27 mouse cellular contexts compared by ENCODE assay signal in the genomic region with DNA sequence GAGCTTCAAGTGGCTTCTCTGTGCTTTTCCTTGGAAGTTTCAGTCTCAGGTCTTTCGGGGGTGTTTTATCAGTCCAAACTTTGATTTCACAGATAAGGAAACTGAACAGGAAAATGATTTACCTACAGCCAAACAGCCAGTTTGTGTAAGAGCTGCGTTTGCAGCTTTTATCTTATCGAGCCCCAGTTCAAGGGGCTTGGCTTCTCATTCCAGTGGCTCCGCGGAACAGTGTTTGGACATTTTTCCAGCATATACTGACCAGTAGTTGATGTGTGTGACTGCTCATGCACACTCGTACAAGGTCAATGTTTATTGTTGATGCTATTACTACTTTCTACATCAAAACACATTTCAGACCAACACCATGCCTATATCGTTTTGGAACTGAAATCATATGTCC. TPM values are rescaled to one million over a fixed set of nuclear protein-coding genes. Genes with fewer than 3 reads are reported as not detected.
A peak's percentile ranks its signal among the peaks of the same experiment; 100 is the strongest.
DNase-seq lines count a peak whose midpoint lies in the region; ATAC-seq and TF ChIP-seq lines count a peak whose summit lies in the region.
"Had no signal": no experiment of that assay in that cellular context is flagged by ENCODE, and none has a peak within 500 bp of the region (broad histone marks: within the 10 kb centered on the region; RNA-seq: fewer than 3 reads in every experiment).

No protein-coding gene starts in this region.

- peak overlapping the region; percentile 26 for H3K4me3 ChIP-seq in heart, embryonic 13.5 days
- H3K4me3 ChIP-seq in liver, postnatal 0 days (ENCODE audit: low read depth, low read length): no peak overlapping the region
- H3K4me3 ChIP-seq in liver, embryonic 12.5 days: no peak overlapping the region
- no peak overlapping the region for H3K4me3 ChIP-seq in intestine, embryonic 14.5 days (ENCODE audit: low read depth, low read length)
- no peak overlapping the region for H3K4me3 ChIP-seq in intestine, embryonic 16.5 days (ENCODE audit: low read length)
- H3K4me3 ChIP-seq in forebrain, embryonic 10.5 days: no peak overlapping the region
- H3K4me3 ChIP-seq: hindbrain, embryonic 12.5 days; kidney, embryonic 15.5 days; liver, embryonic 13.5 days; midbrain, embryonic 13.5 days; neural tube, embryonic 13.5 days had no signal

- no peak for ATAC-seq in heart, embryonic 13.5 days (ENCODE audit: extremely low read depth, insufficient number of reproducible peaks, low FRiP score, low TSS enrichment)
- ATAC-seq in liver, postnatal 0 days: no peak
- no peak for ATAC-seq in liver, embryonic 12.5 days
- no peak for ATAC-seq in intestine, embryonic 14.5 days (replicated peaks; ENCODE audit: low FRiP score, low TSS enrichment, low read depth)
- ATAC-seq in intestine, embryonic 16.5 days: peak; percentile 72
- ATAC-seq: CD4-positive, CD25-positive, alpha-beta regulatory T cell, adult 4 months; forebrain, embryonic 14.5 days; hindbrain, postnatal 0 days; midbrain, embryonic 13.5 days had no signal

- no peak for DNase-seq in heart, adult 9 months (ENCODE audit: low spot score in 2 of 2)
- no peak for DNase-seq in liver, postnatal 0 days
- DNase-seq in intestine, embryonic 14.5 days (ENCODE audit: low spot score): no peak
- no peak for DNase-seq in layer of hippocampus, adult 9-11 months
- DNase-seq in forebrain, embryonic 10.5 days (ENCODE audit: extremely low spot score, low spot score): no peak
- DNase-seq: adrenal gland, postnatal 14 days; cerebellum, adult 11 months; cerebellum, adult 9-10 months; cerebellum, postnatal 36 days; gastrocnemius, postnatal 25 days; heart, adult 18-20 months; kidney, adult 18-20 months; kidney, postnatal 25 days; liver, embryonic 13.5 days; thymus, adult 2 months; thymus, postnatal 36 days had no signal

- peak overlapping the region; percentile 57 for H3K4me2 ChIP-seq in heart, embryonic 13.5 days
- H3K4me2 ChIP-seq in liver, postnatal 0 days (ENCODE audit: low read depth, low read length): peak overlapping the region; percentile 29
- H3K4me2 ChIP-seq in liver, embryonic 12.5 days: no peak overlapping the region
- H3K4me2 ChIP-seq in intestine, embryonic 14.5 days (ENCODE audit: low read length): peak overlapping the region; percentile 11; the same call in 1 of the 2 replicates
- no peak overlapping the region for H3K4me2 ChIP-seq in intestine, embryonic 16.5 days (ENCODE audit: low read depth, low read length)
- H3K4me2 ChIP-seq: hindbrain, embryonic 12.5 days; kidney, embryonic 15.5 days; liver, embryonic 13.5 days; midbrain, embryonic 13.5 days; neural tube, embryonic 13.5 days had no signal

- H3K9me3 ChIP-seq in heart, embryonic 13.5 days: no peaks in the 10 kb centered on the region
- no peaks in the 10 kb centered on the region for H3K9me3 ChIP-seq in liver, postnatal 0 days (ENCODE audit: low read length)
- H3K9me3 ChIP-seq in liver, embryonic 12.5 days (replicated peaks): no peaks in the 10 kb centered on the region
- no peaks in the 10 kb centered on the region for H3K9me3 ChIP-seq in intestine, embryonic 14.5 days (ENCODE audit: control insufficient read depth, low read length)
- H3K9me3 ChIP-seq in intestine, embryonic 16.5 days (ENCODE audit: control insufficient read depth, low read length): no peaks in the 10 kb centered on the region
- no peaks in the 10 kb centered on the region for H3K9me3 ChIP-seq in forebrain, embryonic 10.5 days
- H3K9me3 ChIP-seq: hindbrain, embryonic 12.5 days; kidney, embryonic 15.5 days; liver, embryonic 13.5 days; midbrain, embryonic 13.5 days; neural tube, embryonic 13.5 days had no signal

- H3K4me1 ChIP-seq in heart, embryonic 13.5 days: no peaks in the 10 kb centered on the region
- H3K4me1 ChIP-seq in liver, postnatal 0 days (ENCODE audit: insufficient read depth): no peaks in the 10 kb centered on the region
- peaks cover 8% of the 10 kb centered on the region; the same call in 1 of the 2 replicates for H3K4me1 ChIP-seq in liver, embryonic 12.5 days
- H3K4me1 ChIP-seq in intestine, embryonic 14.5 days (replicated peaks; ENCODE audit: control insufficient read depth, insufficient read depth, low read length): no peaks in the 10 kb centered on the region
- no peaks in the 10 kb centered on the region for H3K4me1 ChIP-seq in intestine, embryonic 16.5 days (ENCODE audit: control insufficient read depth, insufficient read depth, low read length)
- peaks cover 3% of the 10 kb centered on the region; the same call in 1 of the 2 replicates for H3K4me1 ChIP-seq in forebrain, embryonic 10.5 days
- H3K4me1 ChIP-seq: hindbrain, embryonic 12.5 days; kidney, embryonic 15.5 days; midbrain, embryonic 13.5 days; neural tube, embryonic 13.5 days had no signal

- TF ChIP-seq EP300 in liver, postnatal 0 days (IDR thresholded peaks at IDR 0.05; ENCODE audit: low read depth): no peak

- peak overlapping the region; percentile 78 for H3K27ac ChIP-seq in heart, embryonic 13.5 days (replicated peaks)
- H3K27ac ChIP-seq in liver, postnatal 0 days (ENCODE audit: low read depth): no peak overlapping the region
- H3K27ac ChIP-seq in liver, embryonic 12.5 days: no peak overlapping the region
- H3K27ac ChIP-seq in intestine, embryonic 14.5 days (ENCODE audit: low read depth): no peak overlapping the region
- no peak overlapping the region for H3K27ac ChIP-seq in intestine, embryonic 16.5 days (ENCODE audit: low read length)
- H3K27ac ChIP-seq in forebrain, embryonic 10.5 days: no peak overlapping the region
- H3K27ac ChIP-seq: hindbrain, embryonic 12.5 days; hindbrain, postnatal 0 days; kidney, embryonic 15.5 days; liver, embryonic 13.5 days; macrophage; midbrain, embryonic 13.5 days; neural tube, embryonic 13.5 days had no signal

- H3K27me3 ChIP-seq in heart, embryonic 13.5 days (replicated peaks): no peaks in the 10 kb centered on the region
- H3K27me3 ChIP-seq in liver, postnatal 0 days (ENCODE audit: insufficient read depth, low read length): no peaks in the 10 kb centered on the region
- H3K27me3 ChIP-seq in liver, embryonic 12.5 days (replicated peaks): no peaks in the 10 kb centered on the region
- no peaks in the 10 kb centered on the region for H3K27me3 ChIP-seq in intestine, embryonic 14.5 days (replicated peaks; ENCODE audit: control insufficient read depth, insufficient read depth, low read length)
- no peaks in the 10 kb centered on the region for H3K27me3 ChIP-seq in intestine, embryonic 16.5 days (replicated peaks; ENCODE audit: control insufficient read depth, insufficient read depth, low read length)
- peaks cover 4% of the 10 kb centered on the region; the same call in 1 of the 2 replicates for H3K27me3 ChIP-seq in forebrain, embryonic 10.5 days (ENCODE audit: poor library complexity, severe bottlenecking)
- H3K27me3 ChIP-seq: hindbrain, embryonic 12.5 days; liver, embryonic 13.5 days; midbrain, embryonic 13.5 days; neural tube, embryonic 13.5 days had no signal

- WGBS in heart, embryonic 13.5 days: 26% methylated on average over 7 of the region's 7 CpGs
- WGBS in liver, postnatal 0 days (ENCODE audit: insufficient replicate concordance): 57% methylated on average over 7 of the region's 7 CpGs
- 56% methylated on average over 7 of the region's 7 CpGs for WGBS in liver, embryonic 12.5 days (ENCODE audit: insufficient replicate concordance)
- 34% methylated on average over 7 of the region's 7 CpGs for WGBS in intestine, embryonic 14.5 days
- 39% methylated on average over 7 of the region's 7 CpGs for WGBS in intestine, embryonic 16.5 days
- 84% methylated on average over 7 of the region's 7 CpGs for WGBS in forebrain, embryonic 10.5 days

- TF ChIP-seq CTCF in liver, postnatal 0 days (IDR thresholded peaks at IDR 0.05; ENCODE audit: low read depth): no peak

- peak overlapping the region; percentile 50; the same call in 1 of the 2 replicates for H3K9ac ChIP-seq in heart, embryonic 13.5 days
- H3K9ac ChIP-seq in liver, postnatal 0 days (replicated peaks): no peak overlapping the region
- H3K9ac ChIP-seq in liver, embryonic 12.5 days: no peak overlapping the region
- no peak overlapping the region for H3K9ac ChIP-seq in intestine, embryonic 14.5 days (ENCODE audit: low read length)
- H3K9ac ChIP-seq in intestine, embryonic 16.5 days (ENCODE audit: low read depth, low read length): no peak overlapping the region
- H3K9ac ChIP-seq: hindbrain, embryonic 12.5 days; kidney, embryonic 15.5 days; liver, embryonic 13.5 days; midbrain, embryonic 13.5 days; neural tube, embryonic 13.5 days had no signal

- no peaks in the 10 kb centered on the region for H3K36me3 ChIP-seq in heart, embryonic 13.5 days
- H3K36me3 ChIP-seq in liver, postnatal 0 days (replicated peaks; ENCODE audit: insufficient read depth, low read length): no peaks in the 10 kb centered on the region
- peaks cover 8% of the 10 kb centered on the region for H3K36me3 ChIP-seq in liver, embryonic 12.5 days
- no peaks in the 10 kb centered on the region for H3K36me3 ChIP-seq in intestine, embryonic 14.5 days (ENCODE audit: control insufficient read depth, insufficient read depth, low read length)
- no peaks in the 10 kb centered on the region for H3K36me3 ChIP-seq in intestine, embryonic 16.5 days (ENCODE audit: control insufficient read depth, insufficient read depth, low read length)
- no peaks in the 10 kb centered on the region for H3K36me3 ChIP-seq in forebrain, embryonic 10.5 days (replicated peaks)
- H3K36me3 ChIP-seq: hindbrain, embryonic 12.5 days; kidney, embryonic 15.5 days; liver, embryonic 13.5 days; midbrain, embryonic 13.5 days; neural tube, embryonic 13.5 days had no signal

RNA-seq across cellular contexts. Expression of a gene that starts 5.4 kb away (rescaled TPM):
- 195 and 204 TPM in 2 replicates for polyA plus RNA-seq in heart, embryonic 13.5 days (2015; fragmentation: Nextera tagmentation; extraction: Ambion mirVana)
- polyA plus RNA-seq in liver, postnatal 0 days (2015; fragmentation: Nextera tagmentation; extraction: Ambion mirVana): 111 and 121 TPM in 2 replicates
- 201 and 211 TPM in 2 replicates for polyA plus RNA-seq in liver, embryonic 12.5 days (2016; fragmentation: Nextera tagmentation; extraction: Ambion mirVana)
- 190 and 192 TPM in 2 replicates for polyA plus RNA-seq in intestine, embryonic 14.5 days (2014; fragmentation: Nextera tagmentation; extraction: Ambion mirVana)
- polyA plus RNA-seq in intestine, embryonic 16.5 days (2015; fragmentation: Nextera tagmentation; extraction: Ambion mirVana): 242 and 258 TPM in 2 replicates
- polyA plus RNA-seq in forebrain, embryonic 10.5 days (2016; fragmentation: Nextera tagmentation; extraction: Ambion mirVana): 125 and 128 TPM in 2 replicates
- polyA plus RNA-seq: CD4-positive, CD25-positive, alpha-beta regulatory T cell, adult 4 months; macrophage; thymus, adult 2 months had no signal

RNA-seq across cellular contexts. Expression of a gene that starts 27.9 kb away (rescaled TPM):
- 230 and 260 TPM in 2 replicates for polyA plus RNA-seq in heart, embryonic 13.5 days (2015; fragmentation: Nextera tagmentation; extraction: Ambion mirVana)
- polyA plus RNA-seq in liver, postnatal 0 days (2015; fragmentation: Nextera tagmentation; extraction: Ambion mirVana): 139 and 150 TPM in 2 replicates
- polyA plus RNA-seq in liver, embryonic 12.5 days (2016; fragmentation: Nextera tagmentation; extraction: Ambion mirVana): 182 and 192 TPM in 2 replicates
- polyA plus RNA-seq in intestine, embryonic 14.5 days (2014; fragmentation: Nextera tagmentation; extraction: Ambion mirVana): 199 and 214 TPM in 2 replicates
- polyA plus RNA-seq in intestine, embryonic 16.5 days (2015; fragmentation: Nextera tagmentation; extraction: Ambion mirVana): 232 and 243 TPM in 2 replicates
- polyA plus RNA-seq in forebrain, embryonic 10.5 days (2016; fragmentation: Nextera tagmentation; extraction: Ambion mirVana): 166 and 173 TPM in 2 replicates

RNA-seq across cellular contexts. Expression of a gene that starts 59.1 kb away (rescaled TPM):
- polyA plus RNA-seq in heart, embryonic 13.5 days (2015; fragmentation: Nextera tagmentation; extraction: Ambion mirVana): 0.34 and 0.62 TPM in 2 replicates
- polyA plus RNA-seq in liver, postnatal 0 days (2015; fragmentation: Nextera tagmentation; extraction: Ambion mirVana): 0.07 and 0.09 TPM in 2 replicates
- 0.17 and 0.20 TPM in 2 replicates for polyA plus RNA-seq in liver, embryonic 12.5 days (2016; fragmentation: Nextera tagmentation; extraction: Ambion mirVana)
- polyA plus RNA-seq in intestine, embryonic 14.5 days (2014; fragmentation: Nextera tagmentation; extraction: Ambion mirVana): 0.09 and 0.15 TPM in 2 replicates
- 0.11 and 0.12 TPM in 2 replicates for polyA plus RNA-seq in intestine, embryonic 16.5 days (2015; fragmentation: Nextera tagmentation; extraction: Ambion mirVana)
- not detected in 2 replicates for polyA plus RNA-seq in forebrain, embryonic 10.5 days (2016; fragmentation: Nextera tagmentation; extraction: Ambion mirVana)
- polyA plus RNA-seq: CD4-positive, CD25-positive, alpha-beta regulatory T cell, adult 4 months; hindbrain, embryonic 12.5 days; hindbrain, postnatal 0 days; kidney, embryonic 15.5 days; macrophage; midbrain, embryonic 13.5 days; neural tube, embryonic 13.5 days had no signal

RNA-seq across cellular contexts. Expression of a gene that starts 59.5 kb away (rescaled TPM):
- 15.2 and 16.5 TPM in 2 replicates for polyA plus RNA-seq in heart, embryonic 13.5 days (2015; fragmentation: Nextera tagmentation; extraction: Ambion mirVana)
- 12.7 and 16.3 TPM in 2 replicates for polyA plus RNA-seq in liver, postnatal 0 days (2015; fragmentation: Nextera tagmentation; extraction: Ambion mirVana)
- 5.2 and 5.8 TPM in 2 replicates for polyA plus RNA-seq in liver, embryonic 12.5 days (2016; fragmentation: Nextera tagmentation; extraction: Ambion mirVana)
- polyA plus RNA-seq in intestine, embryonic 14.5 days (2014; fragmentation: Nextera tagmentation; extraction: Ambion mirVana): 1.2 and 1.8 TPM in 2 replicates
- polyA plus RNA-seq in intestine, embryonic 16.5 days (2015; fragmentation: Nextera tagmentation; extraction: Ambion mirVana): 3.8 and 4.3 TPM in 2 replicates
- polyA plus RNA-seq in forebrain, embryonic 10.5 days (2016; fragmentation: Nextera tagmentation; extraction: Ambion mirVana): 3.9 and 5.3 TPM in 2 replicates
- polyA plus RNA-seq: CD4-positive, CD25-positive, alpha-beta regulatory T cell, adult 4 months had no signal

Comparison
In these comparisons a context has a peak if more than half of its experiments do, and no peak if none do; other contexts are left out.
1. H3K4me2 ChIP-seq: peak in heart, embryonic 13.5 days (single experiment), liver, postnatal 0 days (single experiment) and intestine, embryonic 14.5 days (single experiment); none in liver, embryonic 12.5 days (single experiment) and intestine, embryonic 16.5 days (single experiment).